18 mouse cellular contexts compared by ENCODE assay signal in the genomic region with DNA sequence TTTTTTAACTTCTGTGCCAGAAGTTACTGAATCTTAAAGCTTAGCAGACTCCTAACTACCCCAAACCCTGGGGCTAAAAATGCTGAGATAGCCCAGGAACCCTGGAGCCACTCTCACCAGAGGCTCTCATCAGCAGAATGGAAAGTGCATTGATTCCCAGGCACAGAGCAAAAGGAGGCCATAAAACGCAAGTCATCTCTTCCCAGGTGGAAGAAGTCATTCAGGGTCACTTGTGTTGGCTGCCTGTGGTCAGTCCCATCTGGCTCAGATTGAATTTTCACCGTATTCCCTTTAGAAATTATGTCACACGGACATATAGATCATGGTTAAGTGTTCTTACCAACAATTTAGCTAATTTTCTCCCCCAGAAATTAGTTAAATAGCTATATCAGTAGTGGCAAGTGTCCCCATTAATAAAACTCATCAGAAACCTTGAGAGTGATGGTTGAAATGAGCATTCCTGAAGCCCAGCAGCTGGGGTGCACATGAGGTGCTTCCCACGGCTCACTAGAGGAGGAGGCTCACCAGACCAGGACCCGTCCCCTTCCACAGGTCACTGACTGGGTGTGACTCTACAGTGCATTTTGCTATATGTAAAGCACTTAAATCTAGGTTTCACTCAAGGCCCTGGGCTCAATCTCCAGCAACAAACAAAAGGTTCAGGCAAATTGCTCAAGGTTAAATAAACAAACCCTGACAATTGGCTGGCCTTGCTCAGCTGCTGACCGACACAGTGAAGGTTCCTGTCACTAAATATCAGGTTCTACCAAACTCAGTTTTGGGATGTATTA. TPM values are rescaled to one million over a fixed set of nuclear protein-coding genes. Genes with fewer than 3 reads are reported as not detected.
DNase-seq lines count a peak whose midpoint lies in the region; ATAC-seq and TF ChIP-seq lines count a peak whose summit lies in the region.
"Had no signal": no experiment of that assay in that cellular context is flagged by ENCODE, and none has a peak within 500 bp of the region (broad histone marks: within the 10 kb centered on the region; RNA-seq: fewer than 3 reads in every experiment).

No protein-coding gene starts in this region.

- peak overlapping the region; percentile 96 for H3K27ac ChIP-seq in heart, embryonic 15.5 days
- 0 out of 2 replicates have a peak overlapping the region, but pooled peaks have one; percentile 25 for H3K27ac ChIP-seq in spleen, adult 2 months (ENCODE audit: insufficient read depth, low read length)
- H3K27ac ChIP-seq: embryonic facial prominence, embryonic 15.5 days; forebrain, embryonic 12.5 days; midbrain, embryonic 10.5 days; neural tube, embryonic 13.5 days had no signal

- H3K4me2 ChIP-seq in heart, embryonic 15.5 days: no peak overlapping the region
- H3K4me2 ChIP-seq: embryonic facial prominence, embryonic 15.5 days; forebrain, embryonic 12.5 days; liver, embryonic 11.5 days; neural tube, embryonic 13.5 days had no signal

- no peak for ATAC-seq in heart, embryonic 15.5 days (replicated peaks; ENCODE audit: insufficient number of reproducible peaks, insufficient read depth, low FRiP score, low read depth)
- no peak for ATAC-seq in activated CD4-positive, CD25-positive, alpha-beta regulatory T cell, adult 4 months
- ATAC-seq: CD4-positive, CD25-positive, alpha-beta regulatory T cell, adult 4 months; lung, postnatal 0 days had no signal

- 64% methylated on average over 6 of the region's 6 CpGs for WGBS in heart, embryonic 15.5 days
- 89% methylated on average over 6 of the region's 6 CpGs for WGBS in spleen, adult 2 months

- H3K36me3 ChIP-seq in heart, embryonic 15.5 days: no peaks in the 10 kb centered on the region
- no peaks in the 10 kb centered on the region for H3K36me3 ChIP-seq in spleen, adult 2 months (ENCODE audit: control insufficient read depth, insufficient read depth, low read length)
- H3K36me3 ChIP-seq: embryonic facial prominence, embryonic 15.5 days; forebrain, embryonic 12.5 days; midbrain, embryonic 10.5 days; neural tube, embryonic 13.5 days had no signal

- H3K27me3 ChIP-seq in heart, embryonic 15.5 days: no peaks in the 10 kb centered on the region
- H3K27me3 ChIP-seq in spleen, adult 2 months (ENCODE audit: control insufficient read depth, insufficient read depth, low read length): no peaks in the 10 kb centered on the region
- H3K27me3 ChIP-seq: embryonic facial prominence, embryonic 15.5 days; forebrain, embryonic 12.5 days had no signal

- no peak overlapping the region for H3K4me3 ChIP-seq in heart, embryonic 15.5 days
- H3K4me3 ChIP-seq in spleen, adult 2 months (ENCODE audit: extremely low read depth, insufficient read depth, insufficient read length): no peak overlapping the region
- H3K4me3 ChIP-seq: embryonic facial prominence, embryonic 15.5 days; forebrain, embryonic 12.5 days; midbrain, embryonic 10.5 days; neural tube, embryonic 13.5 days had no signal

- H3K9ac ChIP-seq in heart, embryonic 15.5 days: no peak overlapping the region
- H3K9ac ChIP-seq: embryonic facial prominence, embryonic 15.5 days; forebrain, embryonic 12.5 days; neural tube, embryonic 13.5 days had no signal

- H3K9me3 ChIP-seq in heart, embryonic 15.5 days (replicated peaks): no peaks in the 10 kb centered on the region
- H3K9me3 ChIP-seq: embryonic facial prominence, embryonic 15.5 days; forebrain, embryonic 12.5 days; midbrain, embryonic 10.5 days; neural tube, embryonic 13.5 days had no signal

- TF ChIP-seq CTCF in spleen, adult 2 months (IDR thresholded peaks at IDR 0.05; ENCODE audit: extremely low read depth, insufficient read depth, insufficient read length, insufficient replicate concordance): no peak

- DNase-seq in cerebellum, postnatal 10 days: peak; percentile 53 to 54
- DNase-seq in cerebellum, postnatal 36 days: no peak
- no peak for DNase-seq in heart, adult 9 months (ENCODE audit: low spot score in 2 of 2)
- no peak for DNase-seq in spleen, adult 2 months (ENCODE audit: low read depth in 1 of 2, low spot score in 2 of 2)
- DNase-seq in spleen, postnatal 36 days (ENCODE audit: low spot score in 2 of 2): no peak
- DNase-seq: kidney, adult 8-10 months; layer of hippocampus, postnatal 36 days; left cerebral cortex, postnatal 4 days; right cerebral cortex, postnatal 4 days had no signal

- peaks cover 81% of the 10 kb centered on the region for H3K4me1 ChIP-seq in heart, embryonic 15.5 days (replicated peaks)
- peaks cover 11% of the 10 kb centered on the region; the same call in 1 of the 2 replicates for H3K4me1 ChIP-seq in spleen, adult 2 months (ENCODE audit: control insufficient read depth, insufficient read depth, insufficient read length)

- no peak for TF ChIP-seq POLR2A in spleen, adult 2 months (IDR thresholded peaks at IDR 0.05; ENCODE audit: low read depth, low read length)

RNA-seq across cellular contexts. Expression of gene Sipa1l2, which starts 53.3 kb away (rescaled TPM):
- polyA plus RNA-seq in heart, embryonic 15.5 days (2015; fragmentation: Nextera tagmentation; extraction: Ambion mirVana): 20.6 and 24.5 TPM in 2 replicates
- polyA plus RNA-seq in spleen, adult 2 months (2012; rRNA removed): 9.7 and 12.1 TPM in 2 replicates
- polyA plus RNA-seq in activated CD4-positive, CD25-positive, alpha-beta regulatory T cell, adult 4 months (2017; shearing (Covaris generic)): 1 to 10 TPM; 1.3 to 2.2 TPM

Comparison
In these comparisons a context has a peak if more than half of its experiments do, and no peak if none do; other contexts are left out.
1. DNase-seq: peak in cerebellum, postnatal 10 days (2 of 2); none in cerebellum, postnatal 36 days (0 of 2), heart, adult 9 months (0 of 2), spleen, adult 2 months (0 of 2) and spleen, postnatal 36 days (0 of 2).